Mouse (Mus musculus) CD8-positive naive resting alpha-beta T cell, adult 2 months (primary cell): Measurements from ENCODE around the gene Palld.

ENCODE experiments used
- DNase-seq, 2 experiments: peaks; one replicate each; pipeline ENCODE4 v3.0.0; 2022; ENCODE audit warnings: low read depth in 2 of 2, low spot score in 2 of 2

Gene Palld

DNA sequence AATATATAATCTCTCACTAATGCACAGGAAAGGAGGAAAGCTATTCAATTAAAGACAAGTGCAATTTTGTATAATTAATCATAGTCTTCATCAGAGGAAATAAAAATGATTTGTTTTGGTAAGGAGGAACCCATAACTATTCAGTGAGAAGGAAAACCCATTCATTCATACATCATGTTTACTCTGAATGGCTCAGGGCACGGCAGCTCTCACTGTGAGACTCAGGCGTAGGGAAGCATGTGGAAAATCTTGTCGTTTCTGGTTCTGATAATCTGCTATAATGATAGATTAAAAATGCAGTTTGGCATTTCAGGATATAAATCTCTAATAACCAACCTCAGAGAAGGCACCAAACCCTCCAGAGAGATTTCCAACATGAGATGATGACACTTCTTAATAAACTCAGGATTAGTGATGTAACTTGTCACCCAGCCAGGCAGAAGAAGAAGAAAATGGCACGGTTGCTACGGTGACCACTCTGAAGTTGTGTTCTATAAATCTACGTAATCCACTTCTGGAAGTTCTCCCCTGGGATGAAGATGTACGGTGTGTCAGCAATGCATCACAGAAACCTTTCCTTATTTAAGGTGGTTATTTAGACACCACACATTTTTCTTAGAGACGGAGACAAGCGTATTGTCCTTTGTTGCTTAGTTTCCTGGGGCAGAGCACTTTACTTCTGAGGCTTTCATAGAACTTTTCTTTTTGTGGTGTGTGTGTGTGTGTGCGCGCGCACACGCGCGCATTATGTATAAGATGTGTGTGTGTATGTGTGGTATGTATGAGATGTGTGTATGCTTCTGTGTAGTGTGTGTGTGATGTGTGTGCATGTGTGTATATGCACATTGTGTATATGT, 435.6 kb downstream of the Palld start:
- no peak for DNase-seq

GRCm38 (mm10) chr8:61464393-61464792, 438.1 kb downstream of the Palld start:
- no peak for DNase-seq

DNA sequence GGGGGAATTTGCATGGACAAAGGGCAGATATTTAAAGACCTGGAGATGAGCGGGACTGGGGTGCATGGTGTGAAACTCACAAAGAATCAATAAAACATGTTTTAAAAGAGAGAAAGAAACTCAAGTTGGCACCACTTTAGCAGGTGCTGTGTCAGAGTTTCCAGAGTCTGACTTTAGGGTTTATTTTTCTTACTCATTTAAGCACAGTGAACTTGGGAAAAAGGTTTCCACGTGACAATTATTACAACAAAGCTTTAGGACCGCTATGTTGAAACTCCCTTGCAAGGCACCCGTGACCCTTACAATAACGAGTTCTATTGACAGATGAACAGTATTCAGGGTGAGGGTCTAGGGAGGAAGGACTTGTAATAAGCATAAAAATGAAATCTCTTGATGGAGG, 440.3 kb downstream of the Palld start:
- DNase-seq: no peak
